35 mouse cellular contexts compared by ENCODE assay signal in the genomic region with DNA sequence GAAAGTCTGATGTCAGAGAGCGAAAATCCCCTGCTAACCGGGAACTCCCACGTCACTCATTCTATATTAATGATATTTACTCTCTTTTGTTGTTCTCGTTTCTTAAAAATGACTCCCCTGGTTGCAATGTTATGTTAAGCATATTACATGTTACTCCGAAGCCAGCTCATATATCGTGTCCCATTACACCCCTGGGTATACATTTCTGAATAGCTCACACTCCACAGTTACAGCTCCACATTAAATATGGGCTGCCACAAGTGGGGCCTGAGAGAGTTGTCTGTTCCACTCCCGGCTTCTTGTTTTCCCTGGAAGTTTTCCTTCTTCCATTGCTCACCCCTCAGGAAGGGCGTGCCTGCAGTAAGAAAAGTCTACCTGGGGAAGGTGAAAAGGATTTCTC.
"Had no signal": no experiment of that assay in that cellular context is flagged by ENCODE, and none has a peak within 500 bp of the region (broad histone marks: within the 10 kb centered on the region; RNA-seq: fewer than 3 reads in every experiment).

No protein-coding gene starts in this region.

- H3K27me3 ChIP-seq: heart, embryonic 12.5 days; heart, embryonic 13.5 days; heart, embryonic 15.5 days; hindbrain, embryonic 12.5 days; hindbrain, embryonic 13.5 days; hindbrain, embryonic 15.5 days; intestine, embryonic 15.5 days; kidney, embryonic 15.5 days had no signal

- H3K36me3 ChIP-seq: heart, embryonic 10.5 days; heart, embryonic 12.5 days; heart, embryonic 13.5 days; heart, embryonic 15.5 days; hindbrain, embryonic 10.5 days; hindbrain, embryonic 12.5 days; hindbrain, embryonic 13.5 days; hindbrain, embryonic 15.5 days; intestine, embryonic 15.5 days; kidney, embryonic 15.5 days had no signal

- H3K27ac ChIP-seq: heart, adult 2 months; heart, embryonic 10.5 days; heart, embryonic 13.5 days; heart, embryonic 15.5 days; hindbrain, embryonic 10.5 days; hindbrain, embryonic 12.5 days; hindbrain, embryonic 13.5 days; hindbrain, embryonic 14.5 days; hindbrain, embryonic 15.5 days; hindbrain, postnatal 0 days; intestine, embryonic 15.5 days; kidney, embryonic 15.5 days; kidney, postnatal 0 days; layer of hippocampus, adult 2 months had no signal

- H3K9me3 ChIP-seq: heart, embryonic 10.5 days; heart, embryonic 12.5 days; heart, embryonic 13.5 days; heart, embryonic 15.5 days; hindbrain, embryonic 10.5 days; hindbrain, embryonic 12.5 days; hindbrain, embryonic 13.5 days; hindbrain, embryonic 15.5 days; intestine, embryonic 15.5 days; kidney, embryonic 15.5 days had no signal

- H3K4me3 ChIP-seq: heart, adult 2 months; heart, embryonic 10.5 days; heart, embryonic 12.5 days; heart, embryonic 13.5 days; heart, embryonic 15.5 days; hindbrain, embryonic 10.5 days; hindbrain, embryonic 12.5 days; hindbrain, embryonic 13.5 days; hindbrain, embryonic 15.5 days; intestine, embryonic 15.5 days; kidney, embryonic 15.5 days; layer of hippocampus, adult 2 months had no signal

- DNase-seq: heart, adult 2 months; heart, postnatal 10 days; heart, postnatal 14 days; heart, postnatal 36 days; heart, postnatal 4 days; kidney, adult 11 months; kidney, adult 18-20 months; kidney, adult 2 months; kidney, adult 8-10 months; kidney, adult 9 months; kidney, postnatal 10 days; kidney, postnatal 14 days; kidney, postnatal 25 days; kidney, postnatal 36 days; kidney, postnatal 4 days; layer of hippocampus, adult 9-11 months had no signal

- H3K9ac ChIP-seq: heart, embryonic 12.5 days; heart, embryonic 13.5 days; heart, embryonic 15.5 days; hindbrain, embryonic 12.5 days; hindbrain, embryonic 13.5 days; hindbrain, embryonic 14.5 days; hindbrain, embryonic 15.5 days; intestine, embryonic 15.5 days; kidney, embryonic 15.5 days had no signal

- ATAC-seq: hindbrain, embryonic 16.5 days; hindbrain, postnatal 0 days; inflammation-experienced regulatory T-cells, adult 6 months; intestine, embryonic 15.5 days; intestine, embryonic 16.5 days; intestine, postnatal 0 days had no signal

- H3K4me1 ChIP-seq: hindbrain, embryonic 10.5 days; hindbrain, embryonic 12.5 days; hindbrain, embryonic 13.5 days; hindbrain, embryonic 15.5 days; intestine, embryonic 15.5 days; kidney, embryonic 15.5 days had no signal

- H3K4me2 ChIP-seq: heart, embryonic 11.5 days; heart, embryonic 12.5 days; heart, embryonic 13.5 days; heart, embryonic 15.5 days; hindbrain, embryonic 12.5 days; hindbrain, embryonic 13.5 days; hindbrain, embryonic 14.5 days; hindbrain, embryonic 15.5 days; intestine, embryonic 15.5 days; kidney, embryonic 15.5 days had no signal
